Mouse (Mus musculus) embryonic facial prominence, embryonic 11.5 days (tissue): ENCODE data around the gene Parp16. TPM values are rescaled to one million over a fixed set of nuclear protein-coding genes. Genes with fewer than 3 reads are reported as not detected.

ENCODE experiments used
- ATAC-seq: fragments of 200-750 bp; cut with Nextera tagmentation; replicated peaks from 2 replicates; pipeline ENCODE4 v1.8.0; 2017; ENCODE audit warnings: low read depth; ENCODE audit not compliant: insufficient number of reproducible peaks, low FRiP score, low TSS enrichment
- DNase-seq: peaks from one replicate; pipeline ENCODE4 v3.0.0-alpha.2; 2015; ENCODE audit warnings: low spot score
- H3K27ac ChIP-seq: fragments of 300-500 bp; sonication (generic); replicated peaks from 2 replicates; pipeline ENCODE4 v1.5.1; 2014; ENCODE audit warnings: mild to moderate bottlenecking, low read depth, low read length, control low read depth
- H3K27me3 ChIP-seq: fragments of 300-500 bp; sonication (generic); 2 replicates; pipeline ENCODE4 v1.6.1; 2014; ENCODE audit warnings: mild to moderate bottlenecking, low read length, moderate library complexity, mixed read lengths; ENCODE audit not compliant: control insufficient read depth, insufficient read depth
- H3K36me3 ChIP-seq: fragments of 300-500 bp; sonication (generic); replicated peaks from 2 replicates; pipeline ENCODE4 v1.6.1; 2014; ENCODE audit warnings: low read depth, mild to moderate bottlenecking, low read length, moderate library complexity, mixed read lengths; ENCODE audit not compliant: control insufficient read depth, insufficient read depth
- H3K4me1 ChIP-seq: fragments of 300-500 bp; sonication (generic); 2 replicates; pipeline ENCODE4 v1.6.1; 2014; ENCODE audit warnings: low read length, mixed read lengths; ENCODE audit not compliant: control insufficient read depth, insufficient read depth
- H3K4me2 ChIP-seq: fragments of 300-500 bp; sonication (generic); 2 replicates; pipeline ENCODE4 v1.6.1; 2014; ENCODE audit warnings: low read depth, mild to moderate bottlenecking, control low read depth, low read length, moderate library complexity
- H3K4me3 ChIP-seq: fragments of 300-500 bp; sonication (generic); 2 replicates; pipeline ENCODE4 v1.5.1; 2014; ENCODE audit warnings: low read depth, low read length, control low read depth
- H3K9ac ChIP-seq: fragments of 300-500 bp; sonication (generic); replicated peaks from 2 replicates; pipeline ENCODE4 v1.6.1; 2014; ENCODE audit warnings: mild to moderate bottlenecking, control low read depth, low read length
- H3K9me3 ChIP-seq: fragments of 300-500 bp; sonication (generic); replicated peaks from 2 replicates; pipeline ENCODE4 v1.6.1; 2016; ENCODE audit warnings: mild to moderate bottlenecking, low read length, inconsistent platforms, mixed read lengths; ENCODE audit not compliant: control insufficient read depth
- WGBS: fragments of 180-500 bp; shearing (Covaris S2); extraction: QIAGEN DNeasy Blood & Tissue Kit; methylation state at CpG from one replicate; pipeline ENCODE4 v1.1.7; 2014; 5-methylcytosine and 5-hydroxymethylcytosine counted together
- polyA plus RNA-seq: library from polyadenylated mRNA; unstranded; fragments of >200 nt; fragmentation: Nextera tagmentation; extraction: Ambion mirVana; gene quantifications from 2 replicates; pipeline ENCODE4 v1.2.1, GENCODE M21; 2014

Parp16 gene
- polyA plus RNA-seq, 1 experiment from 2014 or later = 4.9 TPM

GRCm38 (mm10) chr9:65243249-65243648 is 48.1 kb downstream of the Parp16 start:
- Histone ChIP-seq H3K9me3 (no peaks in the 10 kb centered on the region), H3K36me3 (no peaks in the 10 kb centered on the region), H3K4me2 (no peak overlapping the region), H3K4me3 (no peak overlapping the region), H3K27me3 (no peaks in the 10 kb centered on the region), H3K9ac (no peak overlapping the region), H3K27ac (no peak overlapping the region), H3K4me1 (no peaks in the 10 kb centered on the region; the same call in 1 of the 2 replicates)
- DNase-seq (no peak), ATAC-seq (no peak)
- 50% methylated on average over 4 of the region's 4 CpGs for WGBS

GRCm38 (mm10) chr9:65244036-65244806 is 49.1 kb downstream of the Parp16 start:
- no peak overlapping the region for H3K27ac ChIP-seq

GRCm38 (mm10) chr9:65247502-65248376 is 52.6 kb downstream of the Parp16 start:
- DNase-seq = no peak
- no peaks in the 10 kb centered on the region; the same call in 1 of the 2 replicates for H3K4me1 ChIP-seq
- WGBS = 78% methylated on average over 16 of the region's 16 CpGs
- no peak overlapping the region for H3K27ac ChIP-seq
- no peak overlapping the region for H3K4me2 ChIP-seq
- no peaks in the 10 kb centered on the region for H3K9me3 ChIP-seq
- no peaks in the 10 kb centered on the region for H3K36me3 ChIP-seq
- H3K4me3 ChIP-seq = no peak overlapping the region
- H3K9ac ChIP-seq = no peak overlapping the region
- no peak for ATAC-seq
- H3K27me3 ChIP-seq = no peaks in the 10 kb centered on the region

More at GRCm38 (mm10) chr9:65244036-65244806, 49.1 kb downstream of the Parp16 start:
- 55% methylated on average over 9 of the region's 9 CpGs for WGBS
- Histone ChIP-seq H3K4me3 (no peak overlapping the region), H3K4me1 (no peaks in the 10 kb centered on the region; the same call in 1 of the 2 replicates), H3K9me3 (no peaks in the 10 kb centered on the region), H3K9ac (no peak overlapping the region), H3K36me3 (no peaks in the 10 kb centered on the region), H3K4me2 (no peak overlapping the region), H3K27me3 (no peaks in the 10 kb centered on the region)
- ATAC-seq (no peak), DNase-seq (no peak)

GRCm38 (mm10) chr9:65248377-65248690 is 53.2 kb downstream of the Parp16 start:
- DNase-seq (no peak), ATAC-seq (no peak)
- no peak overlapping the region for H3K4me3 ChIP-seq
- H3K4me1 ChIP-seq = no peaks in the 10 kb centered on the region; the same call in 1 of the 2 replicates
- H3K9me3 ChIP-seq = no peaks in the 10 kb centered on the region
- WGBS = 82% methylated on average over 5 of the region's 5 CpGs
- H3K9ac ChIP-seq = no peak overlapping the region
- no peak overlapping the region for H3K4me2 ChIP-seq
- H3K27ac ChIP-seq = no peak overlapping the region
- no peaks in the 10 kb centered on the region for H3K36me3 ChIP-seq
- H3K27me3 ChIP-seq = no peaks in the 10 kb centered on the region

GRCm38 (mm10) chr9:65252026-65252425 is 56.9 kb downstream of the Parp16 start:
- DNase-seq = no peak
- Histone ChIP-seq H3K9me3 (no peaks in the 10 kb centered on the region), H3K9ac (no peak overlapping the region), H3K4me1 (no peaks in the 10 kb centered on the region), H3K4me2 (no peak overlapping the region), H3K4me3 (no peak overlapping the region), H3K27ac (no peak overlapping the region), H3K36me3 (no peaks in the 10 kb centered on the region), H3K27me3 (no peaks in the 10 kb centered on the region)
- no peak for ATAC-seq
- WGBS = 73% methylated on average over 3 of the region's 3 CpGs

- H3K36me3 ChIP-seq = no peaks in the 10 kb centered on the region
- no peak for ATAC-seq
- DNase-seq = no peak
- H3K27ac ChIP-seq = no peak overlapping the region
- H3K4me2 ChIP-seq = no peak overlapping the region
- no peaks in the 10 kb centered on the region for H3K4me1 ChIP-seq
- H3K9ac ChIP-seq = no peak overlapping the region
- H3K4me3 ChIP-seq = no peak overlapping the region
- WGBS = 68% methylated on average over 11 of the region's 11 CpGs
- H3K27me3 ChIP-seq = no peaks in the 10 kb centered on the region
- H3K9me3 ChIP-seq = no peaks in the 10 kb centered on the region
Measured at GRCm38 (mm10) chr9:65255906-65256600, 60.9 kb downstream of the Parp16 start.

- H3K9ac ChIP-seq = no peak overlapping the region
- no peak for ATAC-seq
Measured at GRCm38 (mm10) chr9:65257218-65257910, 62.2 kb downstream of the Parp16 start.

More at GRCm38 (mm10) chr9:65257218-65257910, 62.2 kb downstream of the Parp16 start:
- DNase-seq = no peak
- no peaks in the 10 kb centered on the region for H3K27me3 ChIP-seq
- no peak overlapping the region for H3K4me2 ChIP-seq
- H3K9me3 ChIP-seq = no peaks in the 10 kb centered on the region
- no peaks in the 10 kb centered on the region for H3K4me1 ChIP-seq
- 73% methylated on average over 9 of the region's 9 CpGs for WGBS
- H3K36me3 ChIP-seq = no peaks in the 10 kb centered on the region
- no peak overlapping the region for H3K4me3 ChIP-seq
- no peak overlapping the region for H3K27ac ChIP-seq
